Mouse (Mus musculus): Measurements from ENCODE around the gene Eif5a.

DNA sequence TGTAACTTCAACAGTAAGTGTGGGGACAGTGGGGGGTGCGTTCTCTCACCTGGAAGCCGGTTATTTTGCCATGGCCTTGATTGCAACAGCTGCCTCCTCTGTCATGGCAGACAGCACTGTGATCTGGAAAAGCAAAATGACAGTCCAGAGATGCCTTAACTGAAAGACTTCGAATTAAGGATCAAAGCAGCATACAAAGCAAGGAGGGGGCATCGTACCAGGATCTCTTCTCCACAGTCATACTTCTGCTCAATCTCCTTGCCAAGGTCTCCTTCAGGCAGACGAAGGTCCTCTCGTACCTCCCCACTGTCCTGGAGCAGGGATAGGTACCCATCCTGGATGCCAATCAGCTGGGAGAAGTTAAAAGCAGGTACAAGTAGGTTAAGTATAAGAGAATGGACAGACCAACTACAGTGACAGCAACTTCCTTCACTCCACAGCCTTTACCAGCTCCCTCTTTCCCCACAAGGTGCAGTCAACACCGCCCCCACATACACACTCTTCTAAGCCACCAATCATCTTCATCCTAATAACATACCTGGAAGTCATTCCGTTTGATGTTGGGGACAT, 4.3 kb downstream of the Eif5a start:
- no peak for TF ChIP-seq POLR2A (IDR thresholded peaks at IDR 0.05; ENCODE audit: low read depth, low read length)
- no peak for TF ChIP-seq CTCF (IDR thresholded peaks at IDR 0.05; ENCODE audit: borderline replicate concordance, insufficient read depth, low read length)
